Mouse (Mus musculus): ENCODE results near the gene Npb.
"Not testable (repeated sequence)": the region's sequence is repeated elsewhere in the genome, so short reads cannot be mapped to it uniquely, and the experiment has no call there.

Gene Npb

GRCm38 (mm10) chr11:120608241-120609034 is at the start of gene Npb:
Npb (plus strand) TSS chr11:120608477.
- no peak for DNase-seq

- not testable (repeated sequence) for DNase-seq
These were observed 49.4 kb upstream of the Npb start for GRCm38 (mm10) chr11:120558843-120559242.

GRCm38 (mm10) chr11:120560952-120561728 is 47.1 kb upstream of the Npb start:
- DNase-seq = no peak

GRCm38 (mm10) chr11:120562949-120563348 is 45.3 kb upstream of the Npb start:
- DNase-seq = no peak

GRCm38 (mm10) chr11:120565114-120565513 is 43.2 kb upstream of the Npb start:
- DNase-seq = no peak

GRCm38 (mm10) chr11:120568324-120568723 is 40.0 kb upstream of the Npb start:
- DNase-seq = no peak

- DNase-seq = no peak
These were observed 37.2 kb upstream of the Npb start for GRCm38 (mm10) chr11:120571122-120571521.

GRCm38 (mm10) chr11:120571754-120572416 is 36.4 kb upstream of the Npb start:
- no peak for DNase-seq

- DNase-seq = no peak
These were observed 35.9 kb upstream of the Npb start for GRCm38 (mm10) chr11:120572417-120572751.

GRCm38 (mm10) chr11:120572752-120573584 is 35.3 kb upstream of the Npb start, which contains the start of gene P4hb:
P4hb (minus strand) TSS chr11:120573253.
- peak; percentile 100 for DNase-seq

- no peak for DNase-seq
These were observed 34.5 kb upstream of the Npb start for GRCm38 (mm10) chr11:120573585-120574277.

- no peak for DNase-seq
These were observed 34.0 kb upstream of the Npb start for GRCm38 (mm10) chr11:120574278-120574600.

GRCm38 (mm10) chr11:120575046-120575445 is 33.2 kb upstream of the Npb start:
- DNase-seq = no peak

GRCm38 (mm10) chr11:120575940-120576339 is 32.3 kb upstream of the Npb start:
- no peak for DNase-seq

GRCm38 (mm10) chr11:120576365-120576981 is 31.8 kb upstream of the Npb start:
- no peak for DNase-seq

- DNase-seq = peak; percentile 47
These were observed 30.9 kb upstream of the Npb start for GRCm38 (mm10) chr11:120577211-120578023.

GRCm38 (mm10) chr11:120578024-120578693 is 30.1 kb upstream of the Npb start:
- peak; percentile 56 for DNase-seq

- DNase-seq = peak; percentile 69
These were observed 29.5 kb upstream of the Npb start for GRCm38 (mm10) chr11:120578694-120579243.

GRCm38 (mm10) chr11:120579316-120580107 is 28.8 kb upstream of the Npb start:
- DNase-seq = peak; percentile 77

Measured in cerebellum, adult 11-12 months (tissue).